ENCODE assay signal across 1 mouse cellular context in genomic region chr17:28657936-28658335, GRCm38 (mm10).
TF ChIP-seq lines count a peak whose summit lies in the region.

No protein-coding gene starts in this region.

TF ChIP-seq in MEL, 35 proteins besides CTCF, POLR2A, EP300 and RAD21 (continued from another document):
- TF ChIP-seq BHLHE40 (IDR thresholded peaks at IDR 0.05; ENCODE audit: borderline replicate concordance, low read depth, low read length), result peak; percentile 91
- no peak for TF ChIP-seq ZMIZ1 (IDR thresholded peaks at IDR 0.05; ENCODE audit: low read depth, low read length)
- no peak for TF ChIP-seq MXI1 (IDR thresholded peaks at IDR 0.05; ENCODE audit: low read depth, low read length)
- no peak for TF ChIP-seq ZC3H11A (IDR thresholded peaks at IDR 0.05; ENCODE audit: low read depth, low read length)
- TF ChIP-seq MEF2A (IDR thresholded peaks at IDR 0.05; ENCODE audit: extremely low read depth, insufficient replicate concordance, low read depth, low read length, poor library complexity, severe bottlenecking), result no peak
- peak; percentile 65 for TF ChIP-seq SIN3A (IDR thresholded peaks at IDR 0.05; ENCODE audit: low read length)
- no peak for TF ChIP-seq NELFE (IDR thresholded peaks at IDR 0.05; ENCODE audit: low read depth, low read length)
- TF ChIP-seq ZNF384 (IDR thresholded peaks at IDR 0.05; ENCODE audit: low read depth, low read length), result no peak
- no peak for TF ChIP-seq ELF1 (IDR thresholded peaks at IDR 0.05; ENCODE audit: low read depth, low read length)
- TF ChIP-seq CHD2 (IDR thresholded peaks at IDR 0.05; ENCODE audit: low read length), result no peak
- no peak for TF ChIP-seq SMC3 (IDR thresholded peaks at IDR 0.05; ENCODE audit: low read depth, low read length)
- TF ChIP-seq NRF1 (IDR thresholded peaks at IDR 0.05; ENCODE audit: insufficient read depth, low read depth, low read length, poor library complexity, severe bottlenecking), result no peak
- no peak for TF ChIP-seq GABPA (IDR thresholded peaks at IDR 0.05; ENCODE audit: low read depth, low read length)
- TF ChIP-seq CHD1 (IDR thresholded peaks at IDR 0.05; ENCODE audit: low read depth, low read length), result no peak
- peak; percentile 30; the same call in 1 of the 2 replicates for TF ChIP-seq RCOR1 (IDR thresholded peaks at IDR 0.05; ENCODE audit: low read depth, low read length)
- no peak for TF ChIP-seq UBTF (IDR thresholded peaks at IDR 0.05; ENCODE audit: borderline replicate concordance, insufficient read depth, low read depth, low read length)
- TF ChIP-seq MAX (IDR thresholded peaks at IDR 0.05; ENCODE audit: low read length), result peak; percentile 64
- no peak for TF ChIP-seq MAZ (IDR thresholded peaks at IDR 0.05; ENCODE audit: low read depth, low read length)
- TF ChIP-seq E2F4 (IDR thresholded peaks at IDR 0.05; ENCODE audit: borderline replicate concordance, low read depth, low read length), result no peak
- TF ChIP-seq HCFC1 (IDR thresholded peaks at IDR 0.05; ENCODE audit: low read depth, low read length), result 0 out of 2 replicates have a peak, but pooled peaks have one; percentile 11
- peak; percentile 39 to 81; a peak in 3 of 4 replicates for TF ChIP-seq USF2 (IDR thresholded peaks at IDR 0.05; ENCODE audit: borderline replicate concordance in 1 of 2, insufficient read depth in 1 of 2, low read depth in 1 of 2, low read length in 2 of 2)
- no peak for TF ChIP-seq MYC (IDR thresholded peaks at IDR 0.05; ENCODE audit: low read depth, low read length)
- TF ChIP-seq ETS1 (IDR thresholded peaks at IDR 0.05; ENCODE audit: low read depth, low read length), result peak; percentile 69
